Mouse (Mus musculus): Measurements from ENCODE around the gene Gm49384. TPM values are rescaled to one million over a fixed set of nuclear protein-coding genes. Genes with fewer than 3 reads are reported as not detected.

The Gm49384 gene
- polyA plus RNA-seq (2014; fragmentation: Illumina TruSeq; extraction: RNeasy Lipid Tissue Mini Kit (QIAGEN cat#74804)): 26.4 TPM

GRCm38 (mm10) chr12:69204052-69204833 is at the start of gene Gm49384:
Gene Gm49384, minus strand, starts transcription at chr12:69204267.

GRCm38 (mm10) chr12:69240876-69241275 is 36.8 kb upstream of the Gm49384 start, which contains the start of gene Klhdc1:
Gene Klhdc1, plus strand, starts transcription at chr12:69241176.

GRCm38 (mm10) chr12:69227776-69228466 is 23.9 kb upstream of the Gm49384 start, which contains the start of gene Pole2:
Gene Pole2, minus strand, starts transcription at chr12:69228195.

GRCm38 (mm10) chr12:69198164-69198535 is 5.9 kb downstream of the Gm49384 start, which contains the start of gene Dnaaf2:
Gene Dnaaf2, minus strand, starts transcription at chr12:69198429.

GRCm38 (mm10) chr12:69196444-69197377 is 7.4 kb downstream of the Gm49384 start, which contains the start of gene Gm49383:
Gene Gm49383, minus strand, starts transcription at chr12:69197104.

GRCm38 (mm10) chr12:69183583-69184308 is 20.3 kb downstream of the Gm49384 start, which contains the start of the genes Rpl36al and Mgat2:
Gene Rpl36al, minus strand, starts transcription at chr12:69184083.
Gene Mgat2, plus strand, starts transcription at chr12:69184157.

GRCm38 (mm10) chr12:69168461-69169106 is 35.5 kb downstream of the Gm49384 start, which contains the start of gene Lrr1:
Gene Lrr1, plus strand, starts transcription at chr12:69168814.

GRCm38 (mm10) chr12:69158765-69159577 is 45.1 kb downstream of the Gm49384 start, which contains the start of gene Rps29:
Gene Rps29, minus strand, starts transcription at chr12:69159186.

Other genes starting within 250 kb of the Gm49384 start
- gene Rps29, start 45.1 kb downstream of the Gm49384 start, polyA plus RNA-seq (2014; fragmentation: Illumina TruSeq; extraction: RNeasy Lipid Tissue Mini Kit (QIAGEN cat#74804)): 34.2 TPM
- gene Lrr1, start 35.5 kb downstream of the Gm49384 start, polyA plus RNA-seq (2014; fragmentation: Illumina TruSeq; extraction: RNeasy Lipid Tissue Mini Kit (QIAGEN cat#74804)): 25.0 TPM
- 191 TPM for gene Rpl36al, start 20.2 kb downstream of the Gm49384 start, polyA plus RNA-seq (2014; fragmentation: Illumina TruSeq; extraction: RNeasy Lipid Tissue Mini Kit (QIAGEN cat#74804))
- 173 TPM for gene Mgat2, start 20.1 kb downstream of the Gm49384 start, polyA plus RNA-seq (2014; fragmentation: Illumina TruSeq; extraction: RNeasy Lipid Tissue Mini Kit (QIAGEN cat#74804))
- gene Gm49383, start 7.2 kb downstream of the Gm49384 start, polyA plus RNA-seq (2014; fragmentation: Illumina TruSeq; extraction: RNeasy Lipid Tissue Mini Kit (QIAGEN cat#74804)): 1.3 TPM
- 3.9 TPM for gene Dnaaf2, start 5.8 kb downstream of the Gm49384 start, polyA plus RNA-seq (2014; fragmentation: Illumina TruSeq; extraction: RNeasy Lipid Tissue Mini Kit (QIAGEN cat#74804))
- 16.5 TPM for gene Pole2, start 23.9 kb upstream of the Gm49384 start, polyA plus RNA-seq (2014; fragmentation: Illumina TruSeq; extraction: RNeasy Lipid Tissue Mini Kit (QIAGEN cat#74804))
- 20.0 TPM for gene Klhdc1, start 36.9 kb upstream of the Gm49384 start, polyA plus RNA-seq (2014; fragmentation: Illumina TruSeq; extraction: RNeasy Lipid Tissue Mini Kit (QIAGEN cat#74804))
- 165 TPM for gene Klhdc2, start 92.4 kb upstream of the Gm49384 start, polyA plus RNA-seq (2014; fragmentation: Illumina TruSeq; extraction: RNeasy Lipid Tissue Mini Kit (QIAGEN cat#74804))
- gene Nemf, start 152.9 kb upstream of the Gm49384 start, polyA plus RNA-seq (2014; fragmentation: Illumina TruSeq; extraction: RNeasy Lipid Tissue Mini Kit (QIAGEN cat#74804)): 111 TPM
- gene Arf6, start 167.9 kb upstream of the Gm49384 start, polyA plus RNA-seq (2014; fragmentation: Illumina TruSeq; extraction: RNeasy Lipid Tissue Mini Kit (QIAGEN cat#74804)): 74.6 TPM
- not detected for gene Gm9887, start 168.2 kb upstream of the Gm49384 start, polyA plus RNA-seq (2014; fragmentation: Illumina TruSeq; extraction: RNeasy Lipid Tissue Mini Kit (QIAGEN cat#74804))